Mouse (Mus musculus) ZHBTc4 (cell line): ENCODE results near the gene Gm10721.
"Not testable (repeated sequence)": the region's sequence is repeated elsewhere in the genome, so short reads cannot be mapped to it uniquely, and the experiment has no call there.

Experiments
- DNase-seq: peaks from one replicate; pipeline ENCODE4 v3.0.0-alpha.2; 2011; ENCODE audit warnings: low read depth, low spot score

Gene Gm10721

DNA sequence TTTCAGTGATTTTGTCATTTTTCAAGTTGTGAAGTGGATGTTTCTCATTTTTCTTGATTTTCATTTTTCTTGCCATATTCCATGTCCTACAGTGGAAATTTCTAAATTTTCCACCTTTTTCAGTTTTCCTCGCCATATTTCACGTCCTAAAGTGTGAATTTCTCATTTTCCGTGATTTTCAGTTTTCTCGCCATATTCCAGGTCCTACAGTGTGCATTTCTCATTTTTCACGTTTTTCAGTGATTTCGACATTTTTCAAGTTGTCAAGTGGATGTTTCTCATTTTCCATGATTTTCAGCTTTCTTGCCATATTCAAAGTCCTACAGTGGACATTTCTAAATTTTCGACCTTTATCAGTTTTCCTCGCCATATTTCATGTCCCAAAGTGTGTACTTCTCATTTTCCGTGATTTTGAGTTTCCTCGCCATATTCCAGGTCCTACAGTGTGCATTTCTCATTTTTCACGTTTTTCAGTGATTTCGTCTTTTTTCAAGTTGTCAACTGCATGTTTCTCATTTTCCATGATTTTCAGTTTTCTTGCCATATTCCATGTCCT lies 12.1 kb downstream of the Gm10721 start, which contains the start of gene Gm10717:
Gene Gm10717 (plus strand): TSS at position 506 of the 556 bp plus-strand sequence.
- not testable (repeated sequence) for DNase-seq

DNA sequence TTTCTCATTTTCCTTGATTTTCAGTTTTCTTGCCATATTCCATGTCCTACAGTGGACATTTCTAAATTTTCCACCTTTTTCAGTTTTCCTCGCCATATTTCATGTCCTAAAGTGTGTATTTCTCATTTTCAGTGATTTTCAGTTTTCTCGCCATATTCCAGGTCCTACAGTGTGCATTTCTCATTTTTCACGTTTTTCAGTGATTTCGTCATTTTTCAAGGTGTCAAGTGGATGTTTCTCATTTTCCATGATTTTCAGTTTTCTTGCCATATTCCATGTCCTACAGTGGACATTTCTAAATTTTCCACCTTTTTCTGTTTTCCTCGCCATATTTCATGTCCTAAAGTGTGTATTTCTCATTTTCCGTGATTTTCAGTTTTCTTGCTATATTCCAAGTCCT lies 12.7 kb downstream of the Gm10721 start:
- DNase-seq, result not testable (repeated sequence)

DNA sequence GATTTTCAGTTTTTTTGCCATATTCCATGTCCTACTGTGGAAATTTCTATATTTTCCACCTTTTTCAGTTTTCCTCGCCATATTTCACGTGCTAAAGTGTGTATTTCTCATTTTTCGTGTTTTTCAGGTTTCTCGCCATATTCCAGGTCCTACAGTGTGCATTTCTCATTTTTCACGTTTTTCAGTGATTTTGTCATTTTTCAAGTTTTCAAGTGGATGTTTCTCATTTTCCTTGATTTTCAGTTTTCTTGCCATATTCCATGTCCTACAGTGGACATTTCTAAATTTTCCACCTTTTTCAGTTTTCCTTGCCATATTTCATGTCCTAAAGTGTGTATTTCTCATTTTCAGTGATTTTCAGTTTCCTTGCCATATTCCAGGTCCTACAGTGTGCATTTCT lies 13.2 kb downstream of the Gm10721 start:
- not testable (repeated sequence) for DNase-seq

DNA sequence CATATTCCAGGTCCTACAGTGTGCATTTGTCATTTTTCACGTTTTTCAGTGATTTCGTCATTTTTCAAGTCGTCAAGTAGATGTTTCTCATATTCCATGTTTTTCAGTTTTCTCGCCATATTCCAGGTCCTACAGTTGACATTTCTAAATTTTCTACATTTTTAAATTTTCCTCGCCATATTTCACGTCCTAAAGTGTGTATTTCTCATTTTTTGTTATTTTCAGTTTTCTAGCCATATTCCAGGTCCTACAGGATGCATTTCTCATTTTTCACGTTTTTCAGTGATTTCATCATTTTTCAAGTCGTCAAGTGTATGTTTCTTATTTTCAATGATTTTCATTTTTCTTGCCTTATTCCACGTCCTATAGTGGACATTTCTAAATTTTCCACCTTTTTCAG lies 13.8 kb downstream of the Gm10721 start:
- DNase-seq, result not testable (repeated sequence)

DNA sequence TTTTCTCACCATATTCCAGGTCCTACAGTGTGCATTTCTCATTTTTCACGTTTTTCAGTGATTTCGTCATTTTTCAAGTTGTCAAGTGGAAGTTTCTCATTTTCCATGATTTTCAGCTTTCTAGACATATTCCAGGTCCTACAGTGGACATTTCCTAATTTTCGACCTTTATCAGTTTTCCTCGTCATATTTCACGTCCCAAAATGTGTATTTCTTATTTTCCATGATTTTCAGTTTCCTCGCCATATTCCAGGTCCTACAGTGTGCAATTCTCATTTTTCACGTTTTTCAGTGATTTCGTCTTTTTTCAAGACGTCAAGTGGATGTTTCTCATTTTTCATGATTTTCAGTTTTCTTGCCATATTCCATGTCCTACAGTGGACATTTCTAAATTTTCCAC lies 14.3 kb downstream of the Gm10721 start:
- DNase-seq, result peak; percentile 57

DNA sequence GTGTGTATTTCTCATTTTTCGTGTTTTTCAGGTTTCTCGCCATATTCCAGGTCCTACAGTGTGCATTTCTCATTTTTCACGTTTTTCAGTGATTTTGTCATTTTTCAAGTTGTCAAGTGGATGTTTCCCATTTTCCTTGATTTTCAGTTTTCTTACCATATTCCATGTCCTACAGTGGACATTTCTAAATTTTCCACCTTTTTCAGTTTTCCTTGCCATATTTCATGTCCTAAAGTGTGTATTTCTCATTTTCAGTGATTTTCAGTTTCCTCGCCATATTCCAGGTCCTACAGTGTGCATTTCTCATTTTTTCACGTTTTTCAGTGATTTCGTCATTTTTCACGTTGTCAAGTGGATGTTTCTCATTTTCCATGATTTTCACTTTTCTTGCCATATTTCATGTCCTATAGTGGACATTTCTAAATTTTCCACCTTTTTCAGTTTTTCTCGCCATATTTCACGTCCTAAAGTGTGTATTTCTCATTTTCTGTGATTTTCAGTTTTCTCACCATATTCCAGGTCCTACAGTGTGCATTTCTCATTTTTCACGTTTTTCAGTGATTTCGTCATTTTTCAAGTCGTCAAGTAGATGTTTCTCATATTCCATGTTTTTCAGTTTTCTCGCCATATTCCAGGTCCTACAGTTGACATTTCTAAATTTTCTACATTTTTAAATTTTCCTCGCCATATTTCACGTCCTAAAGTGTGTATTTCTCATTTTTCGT lies 16.5 kb downstream of the Gm10721 start:
- not testable (repeated sequence) for DNase-seq

DNA sequence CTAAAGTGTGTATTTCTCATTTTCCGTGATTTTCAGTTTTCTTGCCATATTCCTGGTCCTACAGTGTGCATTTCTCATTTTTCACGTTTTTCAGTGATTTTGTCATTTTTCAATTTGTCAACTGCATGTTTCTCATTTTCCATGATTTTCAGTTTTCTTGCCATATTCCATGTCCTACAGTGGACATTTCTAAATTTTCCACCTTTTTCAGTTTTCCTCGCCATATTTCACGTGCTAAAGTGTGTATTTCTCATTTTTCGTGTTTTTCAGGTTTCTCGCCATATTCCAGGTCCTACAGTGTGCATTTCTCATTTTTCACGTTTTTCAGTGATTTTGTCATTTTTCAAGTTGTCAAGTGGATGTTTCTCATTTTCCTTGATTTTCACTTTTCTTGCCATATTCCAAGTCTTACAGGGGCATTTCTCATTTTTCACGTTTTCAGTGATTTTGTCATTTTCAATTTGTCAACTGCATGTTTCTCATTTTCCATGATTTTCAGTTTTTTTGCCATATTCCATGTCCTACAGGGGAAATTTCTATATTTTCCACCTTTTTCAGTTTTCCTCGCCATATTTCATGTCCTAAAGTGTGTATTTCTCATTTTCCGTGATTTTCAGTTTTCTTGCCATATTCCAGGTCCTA lies 17.9 kb downstream of the Gm10721 start:
- DNase-seq, result peak; percentile 89

DNA sequence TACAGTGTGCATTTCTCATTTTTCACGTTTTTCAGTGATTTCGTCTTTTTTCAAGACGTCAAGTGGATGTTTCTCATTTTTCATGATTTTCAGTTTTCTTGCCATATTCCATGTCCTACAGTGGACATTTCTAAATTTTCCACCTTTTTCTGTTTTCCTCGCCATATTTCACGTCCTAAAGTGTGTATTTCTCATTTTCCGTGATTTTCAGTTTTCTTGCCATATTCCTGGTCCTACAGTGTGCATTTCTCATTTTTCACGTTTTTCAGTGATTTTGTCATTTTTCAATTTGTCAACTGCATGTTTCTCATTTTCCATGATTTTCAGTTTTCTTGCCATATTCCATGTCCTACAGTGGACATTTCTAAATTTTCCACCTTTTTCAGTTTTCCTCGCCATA lies 21.4 kb downstream of the Gm10721 start, which contains the start of gene Gm17535:
Gene Gm17535 (plus strand): TSS at position 301 of the 400 bp plus-strand sequence.
- DNase-seq, result not testable (repeated sequence)

DNA sequence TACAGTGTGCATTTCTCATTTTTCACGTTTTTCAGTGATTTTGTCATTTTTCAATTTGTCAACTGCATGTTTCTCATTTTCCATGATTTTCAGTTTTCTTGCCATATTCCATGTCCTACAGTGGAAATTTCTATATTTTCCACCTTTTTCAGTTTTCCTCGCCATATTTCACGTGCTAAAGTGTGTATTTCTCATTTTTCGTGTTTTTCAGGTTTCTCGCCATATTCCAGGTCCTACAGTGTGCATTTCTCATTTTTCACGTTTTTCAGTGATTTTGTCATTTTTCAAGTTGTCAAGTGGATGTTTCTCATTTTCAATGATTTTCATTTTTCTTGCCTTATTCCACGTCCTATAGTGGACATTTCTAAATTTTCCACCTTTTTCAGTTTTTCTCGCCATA lies 23.6 kb downstream of the Gm10721 start, which contains the start of gene Gm10715:
Gene Gm10715 (plus strand): TSS at position 301 of the 400 bp plus-strand sequence.
- not testable (repeated sequence) for DNase-seq

DNA sequence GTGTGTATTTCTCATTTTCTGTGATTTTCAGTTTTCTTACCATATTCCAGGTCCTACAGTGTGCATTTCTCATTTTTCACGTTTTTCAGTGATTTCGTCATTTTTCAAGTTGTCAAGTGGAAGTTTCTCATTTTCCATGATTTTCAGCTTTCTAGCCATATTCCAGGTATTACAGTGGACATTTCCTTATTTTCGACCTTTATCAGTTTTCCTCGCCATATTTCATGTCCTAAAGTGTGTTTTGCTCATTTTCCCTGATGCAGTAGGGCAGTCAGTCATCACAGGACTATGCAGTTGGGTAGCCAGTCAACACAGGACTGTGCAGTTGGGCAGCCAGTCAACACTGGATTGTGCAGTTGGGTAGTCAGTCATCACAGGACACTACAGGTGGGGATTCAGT lies 25.2 kb downstream of the Gm10721 start:
- DNase-seq, result peak; percentile 13
